Mouse (Mus musculus) erythroblast, adult 5-6 weeks (primary cell): ENCODE results near the gene Tnpo1. TPM values are rescaled to one million over a fixed set of nuclear protein-coding genes. Genes with fewer than 3 reads are reported as not detected.

Experiments
- ATAC-seq: replicated peaks from 2 replicates; pipeline ENCODE4 v1.8.0; 2016; ENCODE audit warnings: moderate number of reproducible peaks, mild to moderate bottlenecking, moderate TSS enrichment, inconsistent platforms; ENCODE audit not compliant: poor library complexity, low FRiP score, severe bottlenecking
- total RNA-seq, 2 experiments: library from RNA; stranded (forward) in 1 of 2; stranded (reverse) in 1 of 2; fragments of 150-400 nt in 1 of 2; fragments of 200-764, 138-1000 nt in 1 of 2; gene quantifications; 2 replicates each; pipeline versions ENCODE4 v1.2.3 to v1.2.4; 2015 to 2017; ENCODE audit warnings: low replicate concordance in 2 of 2

Tnpo1 gene
- total RNA-seq, 2 experiments from 2014 or later, result 54.3 to 54.4 TPM

GRCm38 (mm10) chr13:98894900-98895299, 31.3 kb downstream of the Tnpo1 start:
- ATAC-seq, result no peak

DNA sequence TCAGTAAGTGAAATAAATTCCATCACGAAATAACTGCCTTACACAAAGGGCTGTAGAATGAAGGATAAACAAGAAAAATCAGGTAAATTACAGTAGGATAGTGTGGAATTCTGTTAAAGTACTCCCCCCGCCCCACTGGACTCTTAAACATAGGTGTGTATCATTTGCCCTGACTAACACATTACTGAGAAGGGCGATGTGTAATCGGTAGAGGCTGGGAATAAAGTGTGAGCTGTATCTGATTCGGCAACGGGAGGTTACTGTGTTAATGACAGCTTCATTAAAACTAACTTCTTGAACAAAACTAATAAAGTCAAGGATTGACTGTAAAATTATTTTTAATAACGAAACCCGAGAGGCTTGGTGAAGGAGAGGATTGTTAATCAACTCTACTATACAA, 34.7 kb downstream of the Tnpo1 start:
- 0 out of 2 replicates have a peak, but pooled peaks have one; percentile 33 for ATAC-seq

DNA sequence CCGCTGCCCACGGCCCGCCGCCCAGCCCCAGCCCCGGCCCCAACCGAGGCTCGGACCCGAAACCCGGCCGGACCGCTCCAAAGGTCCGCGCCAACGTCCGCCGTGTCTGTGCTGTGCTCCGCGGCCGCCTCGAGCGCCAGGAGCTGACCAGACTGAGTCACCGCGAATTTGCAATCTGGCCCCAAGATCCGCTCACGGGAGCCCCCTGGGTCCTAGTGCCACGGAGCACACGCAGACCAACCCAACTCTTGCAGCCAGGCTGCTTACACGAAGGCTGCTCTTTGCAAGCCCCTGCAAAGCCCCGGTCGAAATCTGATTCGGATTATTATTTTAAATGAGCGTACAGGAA, 35.3 kb downstream of the Tnpo1 start:
- peak; percentile 88 for ATAC-seq

GRCm38 (mm10) chr13:98890137-98890870, 35.9 kb downstream of the Tnpo1 start:
- ATAC-seq, result peak; percentile 79

GRCm38 (mm10) chr13:98889211-98889610, 37.0 kb downstream of the Tnpo1 start:
- no peak for ATAC-seq

DNA sequence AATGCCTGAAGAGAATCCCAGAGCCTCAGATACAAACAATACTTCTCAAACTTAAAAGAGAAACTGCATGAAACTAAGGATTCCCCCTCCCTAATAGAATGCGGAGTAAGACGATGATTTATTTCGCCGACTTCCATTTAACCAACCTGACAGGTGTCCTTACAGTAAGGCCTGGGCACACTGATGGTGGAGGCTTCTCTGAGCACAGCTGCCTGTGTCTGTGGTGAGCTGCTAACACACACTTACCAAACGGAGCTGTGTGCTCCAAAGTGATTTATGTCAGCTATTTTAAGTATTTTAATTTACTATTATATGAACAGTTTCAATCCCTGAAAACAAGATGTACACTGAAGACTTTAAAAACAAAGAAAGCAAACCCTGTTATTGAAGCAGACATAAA, 42.4 kb downstream of the Tnpo1 start:
- ATAC-seq, result no peak

DNA sequence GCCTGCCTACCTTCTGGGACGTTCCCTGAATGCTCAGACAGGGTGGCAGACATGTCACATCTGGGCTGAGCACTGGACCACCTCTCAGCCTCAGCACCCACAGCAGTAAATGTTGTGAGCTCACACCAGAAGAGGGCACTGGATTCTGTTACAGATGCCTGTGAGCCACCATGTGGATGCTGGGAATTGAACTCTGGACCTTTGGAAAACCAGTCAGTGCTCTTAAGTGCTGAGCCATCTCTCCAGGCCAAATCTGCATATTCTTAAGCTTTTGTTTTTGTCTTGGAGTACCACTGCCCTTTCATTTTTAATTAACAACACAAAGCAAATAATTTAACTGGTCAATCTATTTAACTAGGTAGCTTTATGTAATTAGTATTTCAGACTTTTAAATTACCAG, 44.2 kb downstream of the Tnpo1 start:
- no peak for ATAC-seq

DNA sequence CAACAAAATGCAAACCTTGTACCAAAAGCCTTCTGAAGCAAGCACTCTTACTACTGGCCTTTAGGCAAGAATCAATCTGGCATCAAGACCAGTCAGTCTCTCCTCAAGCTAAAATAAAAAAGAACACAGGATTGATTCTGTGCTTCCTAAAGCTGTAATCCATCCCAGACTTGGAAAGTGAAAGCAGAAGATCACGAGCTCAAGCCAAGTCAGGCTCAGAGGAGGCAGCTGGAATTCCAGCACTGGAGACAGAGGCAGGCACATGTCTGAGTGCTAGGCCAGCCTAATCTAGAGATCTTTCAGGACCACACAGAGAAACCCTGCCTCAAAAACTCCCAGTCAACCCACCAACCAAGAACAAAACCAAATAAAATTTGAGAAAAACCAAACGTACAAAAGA, 45.8 kb downstream of the Tnpo1 start:
- ATAC-seq, result no peak

DNA sequence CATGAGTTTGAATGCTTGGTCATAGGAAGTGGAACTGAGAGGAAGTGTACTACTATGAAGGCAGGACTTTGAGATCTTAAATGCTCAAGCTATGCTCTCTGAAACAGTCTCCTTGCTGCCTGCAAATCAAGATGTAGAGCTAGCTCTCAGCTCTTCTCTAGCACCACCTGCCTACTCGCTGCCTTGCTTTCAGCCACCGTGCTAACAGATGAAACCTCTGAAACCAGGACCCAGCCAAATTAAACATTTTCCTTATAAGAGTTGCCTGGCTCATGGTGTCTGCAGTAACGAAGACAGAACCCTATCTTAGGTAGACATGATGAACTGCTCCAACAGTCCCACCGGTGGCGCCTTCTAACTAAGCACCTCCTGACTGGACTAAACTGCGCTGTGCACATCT, 46.8 kb downstream of the Tnpo1 start:
- ATAC-seq, result no peak

GRCm38 (mm10) chr13:98877165-98877564, 49.0 kb downstream of the Tnpo1 start:
- no peak for ATAC-seq

- ATAC-seq, result no peak
Observed at GRCm38 (mm10) chr13:98874727-98875126, 51.5 kb downstream of the Tnpo1 start.

- no peak for ATAC-seq
Observed at GRCm38 (mm10) chr13:98872273-98872847, 53.8 kb downstream of the Tnpo1 start.

GRCm38 (mm10) chr13:98871263-98871662, 54.9 kb downstream of the Tnpo1 start:
- ATAC-seq, result no peak; the same call in 1 of the 2 replicates

DNA sequence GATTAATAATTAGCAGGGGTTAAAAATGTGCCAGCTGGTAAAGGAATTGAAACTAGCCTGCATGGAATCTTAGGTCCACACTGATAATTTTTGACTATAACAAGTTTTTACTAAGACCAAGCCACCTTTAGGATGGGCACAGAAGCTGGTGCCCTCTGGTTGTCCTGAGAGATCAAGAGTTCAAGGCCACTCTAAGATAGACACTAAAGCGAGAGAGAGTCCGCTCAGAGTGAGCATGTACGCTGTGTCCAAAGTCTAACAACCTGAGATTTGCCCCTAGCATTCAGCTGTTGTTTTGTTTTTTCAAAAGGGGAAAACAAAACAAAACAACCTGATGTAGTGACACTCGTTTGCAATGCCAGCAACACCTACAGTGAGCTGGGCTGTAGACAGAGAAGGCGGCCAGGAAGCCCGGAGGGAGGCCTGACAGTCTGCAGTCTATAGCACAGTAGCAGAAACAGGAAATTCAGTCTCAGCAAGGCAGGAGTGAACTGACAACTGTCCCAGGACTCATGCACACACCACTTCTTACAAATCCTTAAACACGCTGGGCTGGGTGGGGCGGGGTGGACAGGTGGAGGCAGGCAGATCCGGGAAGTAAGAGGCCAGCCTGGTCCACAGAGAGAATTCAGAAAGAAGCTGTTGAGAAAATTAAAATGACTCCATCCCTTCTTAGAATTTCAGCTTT, 57.8 kb downstream of the Tnpo1 start:
- ATAC-seq, result no peak

DNA sequence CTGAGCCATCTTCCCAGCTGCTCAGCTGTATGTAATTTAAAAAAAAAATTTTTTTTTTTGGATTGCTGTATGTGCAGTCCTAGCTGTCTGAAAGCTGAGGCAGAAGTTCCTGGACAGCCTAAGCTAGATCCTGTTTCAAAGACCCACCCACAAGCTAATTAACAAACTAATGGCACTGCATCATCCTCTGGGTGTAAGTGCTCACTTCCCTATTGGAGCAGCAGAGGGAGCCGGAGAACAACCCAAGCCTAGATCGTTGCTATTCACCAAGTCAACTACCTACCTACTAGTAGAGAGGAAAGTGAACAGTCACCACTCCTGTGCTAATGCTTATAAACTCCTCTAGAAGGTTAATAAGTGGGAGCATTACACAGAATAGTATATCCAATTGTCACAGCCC, 58.4 kb downstream of the Tnpo1 start:
- peak; percentile 87 for ATAC-seq

DNA sequence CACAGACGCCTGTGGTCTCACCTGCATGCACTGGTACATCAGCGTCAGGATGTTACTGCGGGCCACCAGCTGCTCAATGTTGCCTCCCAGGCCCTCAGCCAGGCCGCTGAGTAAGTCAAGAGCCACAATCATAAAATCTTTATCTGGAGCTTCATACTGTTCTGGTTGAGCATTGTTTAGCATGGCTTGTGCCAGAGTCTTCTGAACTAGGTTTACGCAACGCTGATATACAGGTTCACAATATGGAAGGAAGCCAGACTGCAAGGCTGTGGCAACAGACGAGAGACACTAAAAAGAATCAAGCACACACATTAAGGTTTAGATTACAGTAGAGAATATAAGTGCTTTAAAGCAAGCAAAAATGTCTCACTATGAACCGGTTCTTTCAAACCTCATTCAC, 70.9 kb downstream of the Tnpo1 start:
- no peak for ATAC-seq

GRCm38 (mm10) chr13:98845794-98846193, 80.4 kb downstream of the Tnpo1 start:
- no peak for ATAC-seq

- ATAC-seq, result peak; percentile 81
Observed at GRCm38 (mm10) chr13:98836423-98837088, 89.6 kb downstream of the Tnpo1 start.

GRCm38 (mm10) chr13:98835740-98836139, 90.4 kb downstream of the Tnpo1 start:
- ATAC-seq, result no peak

- ATAC-seq, result no peak
Observed at GRCm38 (mm10) chr13:98834723-98835122, 91.5 kb downstream of the Tnpo1 start.

GRCm38 (mm10) chr13:98834199-98834598, 92.0 kb downstream of the Tnpo1 start:
- no peak for ATAC-seq
